ENCODE assay signal across 8 mouse cellular contexts in the genomic region with DNA sequence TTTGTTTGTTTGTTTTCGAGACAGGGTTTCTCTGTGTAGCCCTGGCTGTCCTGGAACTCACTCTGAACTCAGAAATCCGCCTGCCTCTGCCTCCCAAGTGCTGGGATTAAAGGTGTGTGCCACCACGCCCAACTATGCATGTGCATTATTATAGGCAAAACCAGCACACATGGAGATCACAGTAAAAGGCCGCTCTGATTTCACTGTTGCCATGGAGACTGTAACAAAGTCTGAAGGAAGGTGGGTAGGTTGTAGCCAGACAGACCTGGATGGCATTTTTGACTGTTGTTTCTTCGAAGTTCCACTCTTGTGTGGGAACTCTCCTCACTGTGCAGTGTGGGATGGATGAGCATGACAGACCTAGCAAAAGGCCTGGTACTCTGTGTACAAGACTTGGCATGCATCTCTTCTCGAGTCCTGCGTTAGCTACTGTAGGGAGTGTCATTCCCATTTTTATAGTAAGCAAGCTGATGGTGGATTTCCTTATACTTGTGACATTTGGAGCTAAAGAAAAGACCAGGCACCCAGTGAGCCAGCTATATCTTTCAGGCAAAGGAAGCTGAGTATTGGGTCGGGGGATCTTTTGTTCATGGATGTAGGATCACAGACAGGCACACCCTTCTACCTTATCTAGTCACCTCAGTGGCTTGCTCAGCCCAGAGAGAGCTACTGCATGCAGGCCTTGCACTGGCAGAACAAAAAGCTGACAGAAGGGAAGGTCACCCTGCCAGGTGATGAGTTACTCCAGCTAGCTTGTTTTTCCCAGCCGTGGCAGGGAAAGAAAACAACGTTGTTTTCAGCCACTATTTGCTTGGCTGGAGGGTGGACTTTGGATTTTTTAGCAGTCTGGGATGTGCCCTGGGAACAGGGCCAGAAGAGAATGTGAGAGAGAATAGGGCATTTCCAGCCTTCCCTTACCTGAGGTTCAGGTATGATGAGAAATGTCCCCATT. TPM values are rescaled to one million over a fixed set of nuclear protein-coding genes. Genes with fewer than 3 reads are reported as not detected.
DNase-seq lines count a peak whose midpoint lies in the region; ATAC-seq and TF ChIP-seq lines count a peak whose summit lies in the region.

No protein-coding gene starts in this region.

- H3K36me3 ChIP-seq in lung, embryonic 14.5 days (ENCODE audit: insufficient read depth), result 0 out of 2 replicates have a peak, but pooled peaks cover 3% of the 10 kb centered on the region
- H3K36me3 ChIP-seq in embryonic facial prominence, embryonic 11.5 days (replicated peaks; ENCODE audit: control insufficient read depth, insufficient read depth, low read depth, low read length), result no peaks in the 10 kb centered on the region
- no peaks in the 10 kb centered on the region for H3K36me3 ChIP-seq in intestine, embryonic 16.5 days (ENCODE audit: control insufficient read depth, insufficient read depth, low read length)
- H3K36me3 ChIP-seq in midbrain, embryonic 12.5 days, result no peaks in the 10 kb centered on the region

- 71% methylated on average over 10 of the region's 10 CpGs for WGBS in lung, embryonic 14.5 days
- WGBS in embryonic facial prominence, embryonic 11.5 days, result 81% methylated on average over 10 of the region's 10 CpGs
- WGBS in intestine, embryonic 16.5 days, result 65% methylated on average over 10 of the region's 10 CpGs
- WGBS in midbrain, embryonic 12.5 days, result 82% methylated on average over 10 of the region's 10 CpGs

- DNase-seq in lung, embryonic 14.5 days, result no peak
- no peak for DNase-seq in lung, postnatal 10 days
- DNase-seq in embryonic facial prominence, embryonic 11.5 days (ENCODE audit: low spot score), result peak; percentile 33
- DNase-seq in thymus, postnatal 4 days, result no peak
- DNase-seq in right cerebral cortex, postnatal 10 days (ENCODE audit: low spot score in 2 of 2), result no peak
- DNase-seq in lung, postnatal 36 days, result no peak

- no peaks in the 10 kb centered on the region for H3K27me3 ChIP-seq in lung, embryonic 14.5 days (ENCODE audit: insufficient read depth, low read length)
- no peaks in the 10 kb centered on the region for H3K27me3 ChIP-seq in embryonic facial prominence, embryonic 11.5 days (ENCODE audit: control insufficient read depth, insufficient read depth, low read length)
- H3K27me3 ChIP-seq in intestine, embryonic 16.5 days (replicated peaks; ENCODE audit: control insufficient read depth, insufficient read depth, low read length), result no peaks in the 10 kb centered on the region
- H3K27me3 ChIP-seq in midbrain, embryonic 12.5 days, result no peaks in the 10 kb centered on the region

- ATAC-seq in lung, embryonic 14.5 days (ENCODE audit: insufficient read depth), result no peak
- ATAC-seq in embryonic facial prominence, embryonic 11.5 days (replicated peaks; ENCODE audit: insufficient number of reproducible peaks, low FRiP score, low TSS enrichment, low read depth), result no peak
- no peak for ATAC-seq in intestine, embryonic 16.5 days
- ATAC-seq in midbrain, embryonic 12.5 days (ENCODE audit: low FRiP score, low read depth), result no peak

- H3K4me3 ChIP-seq in lung, embryonic 14.5 days (ENCODE audit: low read depth, low read length), result peak overlapping the region; percentile 80
- peak overlapping the region; percentile 88 for H3K4me3 ChIP-seq in embryonic facial prominence, embryonic 11.5 days (ENCODE audit: low read depth, low read length)
- H3K4me3 ChIP-seq in intestine, embryonic 16.5 days (ENCODE audit: low read length), result peak overlapping the region; percentile 69
- peak overlapping the region; percentile 89 for H3K4me3 ChIP-seq in midbrain, embryonic 12.5 days

- peaks cover 10% of the 10 kb centered on the region for H3K4me1 ChIP-seq in lung, embryonic 14.5 days (ENCODE audit: insufficient read depth)
- H3K4me1 ChIP-seq in embryonic facial prominence, embryonic 11.5 days (ENCODE audit: control insufficient read depth, insufficient read depth, low read length), result peaks cover 4% of the 10 kb centered on the region; the same call in 1 of the 2 replicates
- H3K4me1 ChIP-seq in intestine, embryonic 16.5 days (ENCODE audit: control insufficient read depth, insufficient read depth, low read length), result peaks cover 34% of the 10 kb centered on the region
- peaks cover 31% of the 10 kb centered on the region for H3K4me1 ChIP-seq in midbrain, embryonic 12.5 days

- H3K27ac ChIP-seq in lung, embryonic 14.5 days (ENCODE audit: low read depth), result peak overlapping the region; percentile 100
- no peak overlapping the region for H3K27ac ChIP-seq in embryonic facial prominence, embryonic 11.5 days (replicated peaks; ENCODE audit: low read depth, low read length)
- H3K27ac ChIP-seq in intestine, embryonic 16.5 days (ENCODE audit: low read length), result peak overlapping the region; percentile 98
- H3K27ac ChIP-seq in midbrain, embryonic 12.5 days (replicated peaks), result peak overlapping the region; percentile 97

- peak overlapping the region; percentile 95 for H3K4me2 ChIP-seq in lung, embryonic 14.5 days
- peak overlapping the region; percentile 74; the same call in 1 of the 2 replicates for H3K4me2 ChIP-seq in embryonic facial prominence, embryonic 11.5 days (ENCODE audit: low read depth, low read length)
- H3K4me2 ChIP-seq in intestine, embryonic 16.5 days (ENCODE audit: low read depth, low read length), result peak overlapping the region; percentile 90
- H3K4me2 ChIP-seq in midbrain, embryonic 12.5 days (replicated peaks), result peak overlapping the region; percentile 87

- TF ChIP-seq CTCF in lung, embryonic 14.5 days (IDR thresholded peaks at IDR 0.05; ENCODE audit: low read depth), result no peak

- no peaks in the 10 kb centered on the region for H3K9me3 ChIP-seq in lung, embryonic 14.5 days (ENCODE audit: low read depth, low read length)
- H3K9me3 ChIP-seq in embryonic facial prominence, embryonic 11.5 days (replicated peaks; ENCODE audit: control insufficient read depth, low read length), result no peaks in the 10 kb centered on the region
- no peaks in the 10 kb centered on the region for H3K9me3 ChIP-seq in intestine, embryonic 16.5 days (ENCODE audit: control insufficient read depth, low read length)
- no peaks in the 10 kb centered on the region for H3K9me3 ChIP-seq in midbrain, embryonic 12.5 days

- peak overlapping the region; percentile 91 for H3K9ac ChIP-seq in lung, embryonic 14.5 days
- peak overlapping the region; percentile 91 for H3K9ac ChIP-seq in embryonic facial prominence, embryonic 11.5 days (replicated peaks; ENCODE audit: low read length)
- peak overlapping the region; percentile 88 for H3K9ac ChIP-seq in intestine, embryonic 16.5 days (ENCODE audit: low read depth, low read length)
- peak overlapping the region; percentile 77 for H3K9ac ChIP-seq in midbrain, embryonic 12.5 days (replicated peaks)

RNA-seq across cellular contexts. Expression of a gene that starts 1.6 kb away (rescaled TPM):
- 38.7 and 39.3 TPM in 2 replicates for polyA plus RNA-seq in lung, embryonic 14.5 days (2014; fragmentation: Nextera tagmentation; extraction: Ambion mirVana)
- polyA plus RNA-seq in embryonic facial prominence, embryonic 11.5 days (2014; fragmentation: Nextera tagmentation; extraction: Ambion mirVana), result 26.2 and 26.4 TPM in 2 replicates
- polyA plus RNA-seq in intestine, embryonic 16.5 days (2015; fragmentation: Nextera tagmentation; extraction: Ambion mirVana), result 33.7 and 35.5 TPM in 2 replicates
- polyA plus RNA-seq in midbrain, embryonic 12.5 days (2016; fragmentation: Nextera tagmentation; extraction: Ambion mirVana), result 31.7 and 31.9 TPM in 2 replicates

RNA-seq across cellular contexts. Expression of a gene that starts 4.4 kb away (rescaled TPM):
- 88.0 and 88.8 TPM in 2 replicates for polyA plus RNA-seq in lung, embryonic 14.5 days (2014; fragmentation: Nextera tagmentation; extraction: Ambion mirVana)
- 67.9 and 72.2 TPM in 2 replicates for polyA plus RNA-seq in embryonic facial prominence, embryonic 11.5 days (2014; fragmentation: Nextera tagmentation; extraction: Ambion mirVana)
- polyA plus RNA-seq in intestine, embryonic 16.5 days (2015; fragmentation: Nextera tagmentation; extraction: Ambion mirVana), result 82.7 and 84.6 TPM in 2 replicates
- polyA plus RNA-seq in midbrain, embryonic 12.5 days (2016; fragmentation: Nextera tagmentation; extraction: Ambion mirVana), result 83.2 and 88.5 TPM in 2 replicates

RNA-seq across cellular contexts. Expression of a gene that starts 46.5 kb away (rescaled TPM):
- 1.0 and 1.1 TPM in 2 replicates for polyA plus RNA-seq in lung, embryonic 14.5 days (2014; fragmentation: Nextera tagmentation; extraction: Ambion mirVana)
- polyA plus RNA-seq in embryonic facial prominence, embryonic 11.5 days (2014; fragmentation: Nextera tagmentation; extraction: Ambion mirVana), result 0.28 TPM in 1 of 2 replicates, not detected in the other
- 0.09 and 0.22 TPM in 2 replicates for polyA plus RNA-seq in intestine, embryonic 16.5 days (2015; fragmentation: Nextera tagmentation; extraction: Ambion mirVana)
- polyA plus RNA-seq in midbrain, embryonic 12.5 days (2016; fragmentation: Nextera tagmentation; extraction: Ambion mirVana), result 0.69 and 0.75 TPM in 2 replicates

RNA-seq across cellular contexts. Expression of a gene that starts 56.9 kb away (rescaled TPM):
- polyA plus RNA-seq in lung, embryonic 14.5 days (2014; fragmentation: Nextera tagmentation; extraction: Ambion mirVana), result 145 and 154 TPM in 2 replicates
- 155 and 164 TPM in 2 replicates for polyA plus RNA-seq in embryonic facial prominence, embryonic 11.5 days (2014; fragmentation: Nextera tagmentation; extraction: Ambion mirVana)
- 144 TPM in 2 replicates for polyA plus RNA-seq in intestine, embryonic 16.5 days (2015; fragmentation: Nextera tagmentation; extraction: Ambion mirVana)
- 117 and 124 TPM in 2 replicates for polyA plus RNA-seq in midbrain, embryonic 12.5 days (2016; fragmentation: Nextera tagmentation; extraction: Ambion mirVana)
